Mouse (Mus musculus) T-cell, adult 2 months (primary cell): ENCODE results near the gene Hoxa5.

Source experiments
- DNase-seq: peaks from one replicate; pipeline ENCODE4 v3.0.0; 2022; ENCODE audit warnings: low spot score

Hoxa5 gene

GRCm38 (mm10) chr6:52197271-52197670 is 7.1 kb downstream of the Hoxa5 start:
- DNase-seq, result no peak

GRCm38 (mm10) chr6:52196811-52197210 is 7.6 kb downstream of the Hoxa5 start:
- no peak for DNase-seq

GRCm38 (mm10) chr6:52194690-52195089 is 9.7 kb downstream of the Hoxa5 start:
- no peak for DNase-seq

- DNase-seq, result peak; percentile 77
Measured at GRCm38 (mm10) chr6:52191860-52192550, 12.4 kb downstream of the Hoxa5 start.

- DNase-seq, result no peak
Measured at GRCm38 (mm10) chr6:52190906-52191810, 13.2 kb downstream of the Hoxa5 start, which contains the start of gene Hoxa4. Gene Hoxa4 (minus strand): TSS chr6:52191753.

GRCm38 (mm10) chr6:52190410-52190809 is 14.0 kb downstream of the Hoxa5 start:
- no peak for DNase-seq

- DNase-seq, result no peak
Measured at GRCm38 (mm10) chr6:52189909-52190308, 14.5 kb downstream of the Hoxa5 start.

- DNase-seq, result no peak
Measured at GRCm38 (mm10) chr6:52189172-52189591, 15.2 kb downstream of the Hoxa5 start.

GRCm38 (mm10) chr6:52186500-52186899 is 17.9 kb downstream of the Hoxa5 start:
- DNase-seq, result no peak

GRCm38 (mm10) chr6:52185834-52186233 is 18.6 kb downstream of the Hoxa5 start:
- DNase-seq, result no peak

GRCm38 (mm10) chr6:52185222-52185621 is 19.2 kb downstream of the Hoxa5 start:
- DNase-seq, result no peak

GRCm38 (mm10) chr6:52184668-52185067 is 19.7 kb downstream of the Hoxa5 start:
- DNase-seq, result no peak

- DNase-seq, result no peak
Measured at GRCm38 (mm10) chr6:52183311-52184080, 20.9 kb downstream of the Hoxa5 start.

GRCm38 (mm10) chr6:52182793-52183192 is 21.6 kb downstream of the Hoxa5 start:
- no peak for DNase-seq

- no peak for DNase-seq
Measured at GRCm38 (mm10) chr6:52182030-52182429, 22.4 kb downstream of the Hoxa5 start.

- DNase-seq, result no peak
Measured at GRCm38 (mm10) chr6:52180726-52181125, 23.7 kb downstream of the Hoxa5 start.

- DNase-seq, result no peak
Measured at GRCm38 (mm10) chr6:52180213-52180710, 24.1 kb downstream of the Hoxa5 start.

- DNase-seq, result no peak
Measured at GRCm38 (mm10) chr6:52179690-52180089, 24.7 kb downstream of the Hoxa5 start.

GRCm38 (mm10) chr6:52178918-52179665 is 25.3 kb downstream of the Hoxa5 start:
- no peak for DNase-seq

- DNase-seq, result no peak
Measured at GRCm38 (mm10) chr6:52177806-52178205, 26.6 kb downstream of the Hoxa5 start.

- DNase-seq, result no peak
Measured at GRCm38 (mm10) chr6:52177061-52177735, 27.2 kb downstream of the Hoxa5 start, which contains the start of gene 5730596B20Rik. Gene 5730596B20Rik (plus strand): TSS chr6:52177498.
